Mouse (Mus musculus) c-Kit-positive CD71-positive TER-119-negative erythroid progenitor cells, embryonic 14.5 days (primary cell): ENCODE results near the gene Pnmal1.
"Not testable (repeated sequence)": the region's sequence is repeated elsewhere in the genome, so short reads cannot be mapped to it uniquely, and the experiment has no call there.

ENCODE experiments used
- DNase-seq: peaks from one replicate; pipeline ENCODE4 v3.0.0-alpha.2; 2013; ENCODE audit warnings: low read depth

The Pnmal1 gene

GRCm38 (mm10) chr7:16950861-16951635 is 8.4 kb upstream of the Pnmal1 start:
- DNase-seq = peak; percentile 51

- DNase-seq = not testable (repeated sequence)
These were observed 5.7 kb upstream of the Pnmal1 start for GRCm38 (mm10) chr7:16953776-16954175.

GRCm38 (mm10) chr7:16955712-16956111 is 3.8 kb upstream of the Pnmal1 start:
- DNase-seq = no peak

GRCm38 (mm10) chr7:16956410-16957265 is 2.8 kb upstream of the Pnmal1 start:
- DNase-seq = no peak

- no peak for DNase-seq
These were observed 2.2 kb downstream of the Pnmal1 start for GRCm38 (mm10) chr7:16961678-16962077.

GRCm38 (mm10) chr7:16968414-16968813 is 8.9 kb downstream of the Pnmal1 start:
- DNase-seq = no peak

GRCm38 (mm10) chr7:16971160-16971559 is 11.7 kb downstream of the Pnmal1 start:
- DNase-seq = no peak

GRCm38 (mm10) chr7:16974018-16974417 is 14.5 kb downstream of the Pnmal1 start:
- DNase-seq = no peak

- DNase-seq = no peak
These were observed 16.8 kb downstream of the Pnmal1 start for GRCm38 (mm10) chr7:16976298-16976697.

GRCm38 (mm10) chr7:16978173-16978572 is 18.7 kb downstream of the Pnmal1 start:
- no peak for DNase-seq

GRCm38 (mm10) chr7:16978593-16978992 is 19.1 kb downstream of the Pnmal1 start:
- no peak for DNase-seq

GRCm38 (mm10) chr7:16980348-16980747 is 20.9 kb downstream of the Pnmal1 start:
- no peak for DNase-seq

- DNase-seq = no peak
These were observed 23.5 kb downstream of the Pnmal1 start, which contains the start of gene Gm42372 for GRCm38 (mm10) chr7:16982859-16983568. Gene Gm42372 (plus strand): TSS chr7:16983086.

- no peak for DNase-seq
These were observed 28.2 kb downstream of the Pnmal1 start for GRCm38 (mm10) chr7:16987541-16988149.

- no peak for DNase-seq
These were observed 28.9 kb downstream of the Pnmal1 start for GRCm38 (mm10) chr7:16988405-16988804.

GRCm38 (mm10) chr7:16990006-16990744 is 30.7 kb downstream of the Pnmal1 start:
- DNase-seq = no peak

GRCm38 (mm10) chr7:16991681-16992450 is 32.4 kb downstream of the Pnmal1 start:
- no peak for DNase-seq

- DNase-seq = no peak
These were observed 33.0 kb downstream of the Pnmal1 start, which contains the start of gene Ccdc8 for GRCm38 (mm10) chr7:16992451-16992807. Gene Ccdc8 (plus strand): TSS chr7:16992708.

GRCm38 (mm10) chr7:16993651-16994399 is 34.3 kb downstream of the Pnmal1 start:
- no peak for DNase-seq

- no peak for DNase-seq
These were observed 34.9 kb downstream of the Pnmal1 start for GRCm38 (mm10) chr7:16994400-16994799.
